Mouse (Mus musculus) bone marrow, adult 2 months (tissue): Measurements from ENCODE around the gene Fst. TPM values are rescaled to one million over a fixed set of nuclear protein-coding genes. Genes with fewer than 3 reads are reported as not detected.

Experiments used
- H3K27ac ChIP-seq: fragments of 200-500 bp; 2 replicates; pipeline ENCODE4 v1.5.1; 2012; ENCODE audit warnings: low read depth, mild to moderate bottlenecking, control low read depth, inconsistent platforms, low read length; ENCODE audit not compliant: control insufficient read depth, poor library complexity, insufficient read depth
- H3K4me1 ChIP-seq: fragments of 200-500 bp; 2 replicates; pipeline ENCODE4 v1.6.1; 2011; ENCODE audit warnings: low read length; ENCODE audit not compliant: control insufficient read depth, insufficient read depth
- H3K4me3 ChIP-seq: fragments of 200-500 bp; replicated peaks from 2 replicates; pipeline ENCODE3; 2011; ENCODE audit warnings: mild to moderate bottlenecking, low read depth, low read length, control low read depth; ENCODE audit not compliant: control insufficient read depth
- CTCF ChIP-seq: fragments of 200-500 bp; IDR thresholded peaks from 2 replicates; pipeline ENCODE4 v1.5.1; 2011; ENCODE audit warnings: low read length, control low read depth; ENCODE audit not compliant: control insufficient read depth, insufficient read depth
- POLR2A ChIP-seq: fragments of 200-500 bp; IDR thresholded peaks from 2 replicates; pipeline ENCODE4 v1.6.1; 2011; ENCODE audit warnings: low read depth, mild to moderate bottlenecking, control low read depth, low read length, borderline replicate concordance; ENCODE audit not compliant: control insufficient read depth
- WGBS: fragments of 180-500 bp; shearing (Covaris S2); methylation state at CpG from one replicate; pipeline ENCODE4 v1.1.7; 2018; 5-methylcytosine and 5-hydroxymethylcytosine counted together
- polyA plus RNA-seq: library from polyadenylated mRNA; stranded (reverse); fragments of >200 nt; gene quantifications from 2 replicates; pipeline ENCODE4 v1.2.4, GENCODE M21; 2011; ENCODE audit warnings: low replicate concordance; ENCODE audit not compliant: missing spikeins, insufficient read depth, insufficient read length

Gene Fst
- polyA plus RNA-seq, 1 experiment, result 3.0 TPM

DNA sequence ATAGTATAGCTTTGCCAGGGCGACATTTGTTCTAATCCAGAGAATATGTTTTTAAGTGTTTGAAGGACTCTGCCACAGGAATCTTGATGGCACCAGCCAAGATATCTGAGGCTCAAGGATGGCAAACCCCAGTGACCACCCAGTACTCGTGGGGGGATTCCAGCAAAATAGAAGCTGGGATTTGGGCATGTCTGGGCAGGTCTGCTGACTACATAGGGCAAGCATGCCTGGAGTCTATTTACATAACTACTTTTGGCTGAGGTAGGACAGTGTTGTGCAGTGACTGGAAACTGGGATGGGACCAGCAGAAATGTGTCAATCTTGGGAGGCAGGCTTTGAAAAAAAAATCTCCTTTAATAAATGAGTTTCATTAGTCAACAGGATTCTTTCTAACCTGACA lies 11.5 kb downstream of the Fst start:
- H3K27ac ChIP-seq, result no peak overlapping the region
- TF ChIP-seq POLR2A (no peak), CTCF (no peak)
- H3K4me1 ChIP-seq, result no peaks in the 10 kb centered on the region
- WGBS, result 74% methylated on average over 2 of the region's 2 CpGs
- H3K4me3 ChIP-seq, result no peak overlapping the region

DNA sequence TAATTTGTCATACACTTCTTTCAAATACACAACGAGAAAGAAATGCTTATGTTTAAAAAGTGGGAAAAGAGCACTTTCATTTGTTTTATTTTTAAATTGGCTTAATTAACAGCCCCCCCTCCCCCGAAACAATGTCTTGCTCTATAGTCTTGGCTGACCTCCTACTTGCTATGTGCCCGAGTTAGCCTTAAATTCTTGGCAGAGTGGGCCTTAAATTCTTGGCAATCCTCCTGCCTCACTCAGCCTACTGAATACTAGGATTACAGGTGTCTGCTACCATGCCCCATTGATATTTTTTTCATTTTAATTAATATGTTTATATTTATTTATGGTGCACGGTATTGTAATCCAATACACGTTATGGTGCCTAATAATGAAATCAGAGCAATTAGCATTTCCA lies 26.3 kb downstream of the Fst start:
- no peak for TF ChIP-seq POLR2A
- no peak for TF ChIP-seq CTCF
- no peak overlapping the region for H3K27ac ChIP-seq
- no peaks in the 10 kb centered on the region for H3K4me1 ChIP-seq
- WGBS, result 84% methylated on average over 5 of the region's 5 CpGs
- no peak overlapping the region for H3K4me3 ChIP-seq

- Histone ChIP-seq H3K4me3 (no peak overlapping the region), H3K4me1 (no peaks in the 10 kb centered on the region), H3K27ac (no peak overlapping the region)
- TF ChIP-seq CTCF, result no peak
- TF ChIP-seq POLR2A, result no peak
- WGBS, result 83% methylated on average over 5 of the region's 5 CpGs
Measured at GRCm38 (mm10) chr13:114425230-114425629, 33.5 kb downstream of the Fst start.

GRCm38 (mm10) chr13:114420235-114420634 lies 38.5 kb downstream of the Fst start:
- no peak overlapping the region for H3K4me3 ChIP-seq
- no peaks in the 10 kb centered on the region for H3K4me1 ChIP-seq
- H3K27ac ChIP-seq, result no peak overlapping the region
- 66% methylated on average over 8 of the region's 8 CpGs for WGBS
- TF ChIP-seq POLR2A (no peak), CTCF (no peak)

- H3K4me3 ChIP-seq, result no peak overlapping the region
- H3K27ac ChIP-seq, result no peak overlapping the region
- 83% methylated on average over 3 of the region's 3 CpGs for WGBS
- no peak for TF ChIP-seq POLR2A
- TF ChIP-seq CTCF, result no peak
- H3K4me1 ChIP-seq, result no peaks in the 10 kb centered on the region
Measured at GRCm38 (mm10) chr13:114419364-114419763, 39.4 kb downstream of the Fst start.

- TF ChIP-seq POLR2A, result no peak
- TF ChIP-seq CTCF, result no peak
- Histone ChIP-seq H3K27ac (no peak overlapping the region), H3K4me3 (no peak overlapping the region), H3K4me1 (no peaks in the 10 kb centered on the region)
Measured at GRCm38 (mm10) chr13:114412326-114412725, 46.4 kb downstream of the Fst start.

DNA sequence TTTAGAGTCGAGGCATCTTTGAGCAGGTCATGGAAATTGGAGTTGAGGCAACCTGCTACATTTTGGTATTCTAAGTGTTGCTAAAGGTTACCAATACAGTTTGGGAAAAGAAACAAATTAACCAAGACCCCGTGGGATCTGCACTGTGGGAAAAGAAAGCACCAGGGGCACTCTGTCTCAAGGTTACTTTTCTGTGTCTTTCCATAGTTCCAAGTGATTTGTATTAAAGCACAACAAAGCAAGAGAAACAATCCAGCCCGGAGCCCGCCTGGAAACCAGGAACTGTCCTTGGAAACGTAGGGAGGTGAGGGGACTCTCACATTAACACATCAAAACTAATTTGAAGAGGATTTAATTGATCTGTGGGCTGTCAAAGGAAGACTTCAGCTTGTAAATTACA lies 51.9 kb downstream of the Fst start:
- no peak overlapping the region for H3K4me3 ChIP-seq
- no peaks in the 10 kb centered on the region; the same call in 1 of the 2 replicates for H3K4me1 ChIP-seq
- 46% methylated on average over 5 of the region's 5 CpGs for WGBS
- TF ChIP-seq CTCF, result no peak
- TF ChIP-seq POLR2A, result no peak
- no peak overlapping the region for H3K27ac ChIP-seq

DNA sequence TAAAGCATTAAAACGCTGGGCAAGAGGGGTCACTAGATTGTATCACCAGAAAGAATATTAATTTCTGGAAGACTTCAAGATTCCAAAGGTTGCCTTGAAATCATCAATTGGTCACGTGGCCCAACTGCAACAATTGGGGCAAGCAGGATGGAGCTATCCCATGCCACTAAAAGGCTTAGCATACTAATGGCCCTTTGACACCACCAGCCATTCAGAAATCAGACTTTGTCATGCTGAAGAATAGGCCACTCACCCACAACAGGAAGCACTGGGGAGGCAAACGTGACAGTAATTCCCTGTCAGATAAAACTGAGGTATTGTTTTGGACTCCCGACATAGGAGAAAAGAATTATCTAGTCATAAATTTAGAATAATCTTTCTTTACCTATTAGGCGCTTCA lies 52.3 kb downstream of the Fst start:
- TF ChIP-seq CTCF (no peak), POLR2A (no peak)
- Histone ChIP-seq H3K4me1 (no peaks in the 10 kb centered on the region; the same call in 1 of the 2 replicates), H3K4me3 (no peak overlapping the region), H3K27ac (no peak overlapping the region)
- 37% methylated on average over 5 of the region's 5 CpGs for WGBS

GRCm38 (mm10) chr13:114405100-114405715 lies 53.5 kb downstream of the Fst start:
- WGBS, result 41% methylated on average over 9 of the region's 9 CpGs

More at GRCm38 (mm10) chr13:114405100-114405715, 53.5 kb downstream of the Fst start:
- Histone ChIP-seq H3K4me3 (no peak overlapping the region), H3K4me1 (no peaks in the 10 kb centered on the region; the same call in 1 of the 2 replicates), H3K27ac (no peak overlapping the region)
- TF ChIP-seq CTCF (no peak), POLR2A (no peak)

Other genes with a start within 250 kb of the Fst start
- 66.1 and 93.8 TPM in 2 replicates for gene Ndufs4, start 70.7 kb downstream of the Fst start, polyA plus RNA-seq